Mouse (Mus musculus) MEL (cell line): ENCODE measurements at regions not wholly inside any gene's neighbourhood (a gene's known extent, or its start where the extent isn't known, plus 50 kb on each side); places are given as distances from the start of the nearest gene placed in this dataset.
A peak's percentile ranks its signal among the peaks of the same experiment; 100 is the strongest.

Source experiments
- DNase-seq: peaks from one replicate; pipeline ENCODE4 v3.0.0; 2011; ENCODE audit warnings: low read depth, low spot score
- H3K27ac ChIP-seq: 2 replicates; pipeline ENCODE4 v1.5.1; 2012; ENCODE audit warnings: low read depth, mild to moderate bottlenecking, control low read depth, low read length, moderate library complexity; ENCODE audit not compliant: control insufficient read depth
- H3K27me3 ChIP-seq, 2 experiments: fragments of 150-350 bp in 1 of 2; sonication (generic) in 1 of 2; 2 replicates each; pipeline ENCODE4 v1.6.1; 2012; ENCODE audit warnings: low read length in 2 of 2, mild to moderate bottlenecking in 2 of 2, improper control_type of control experiment in 1 of 2, moderate library complexity in 1 of 2; ENCODE audit not compliant: insufficient read depth in 2 of 2, control insufficient read depth in 1 of 2
- H3K36me3 ChIP-seq, 2 experiments: 2 replicates each; pipeline ENCODE4 v1.6.1; 2012 to 2014; ENCODE audit warnings: low read length in 2 of 2, improper control_type of control experiment in 1 of 2, inconsistent platforms in 1 of 2, mild to moderate bottlenecking in 1 of 2; ENCODE audit not compliant: insufficient read depth in 2 of 2, control insufficient read depth in 1 of 2
- H3K4me1 ChIP-seq, 2 experiments: fragments of 150-350 bp in 1 of 2; sonication (generic) in 1 of 2; 2 replicates each; pipeline ENCODE4 v1.6.1; 2012; ENCODE audit warnings: low read length in 2 of 2, improper control_type of control experiment in 1 of 2, mild to moderate bottlenecking in 1 of 2; ENCODE audit not compliant: insufficient read depth in 2 of 2, control insufficient read depth in 1 of 2
- H3K4me3 ChIP-seq, 2 experiments: fragments of 150-350 bp in 1 of 2; sonication (generic) in 1 of 2; 2 replicates each; pipeline ENCODE4 v1.5.1; 2012; ENCODE audit warnings: low read depth in 2 of 2, low read length in 2 of 2, mild to moderate bottlenecking in 2 of 2, moderate library complexity in 2 of 2, control low read depth in 1 of 2, improper control_type of control experiment in 1 of 2; ENCODE audit not compliant: control insufficient read depth in 1 of 2, insufficient read depth in 1 of 2
- H3K79me2 ChIP-seq: 2 replicates; pipeline ENCODE4 v1.6.1; 2012; ENCODE audit warnings: mild to moderate bottlenecking, low read length, moderate library complexity; ENCODE audit not compliant: control insufficient read depth, poor library complexity, insufficient read depth
- H3K9ac ChIP-seq: 2 replicates; pipeline ENCODE4 v1.6.1; 2012; ENCODE audit warnings: low read depth, mild to moderate bottlenecking, control low read depth, low read length, moderate library complexity; ENCODE audit not compliant: control insufficient read depth, poor library complexity, severe bottlenecking
- H3K9me3 ChIP-seq: fragments of 150-350 bp; sonication (generic); replicated peaks from 2 replicates; pipeline ENCODE4 v1.6.1; 2012; ENCODE audit warnings: mild to moderate bottlenecking, low read length, improper control_type of control experiment, moderate library complexity; ENCODE audit not compliant: insufficient read depth
- ELF1 ChIP-seq: IDR thresholded peaks from 2 replicates; pipeline ENCODE4 v1.6.1; 2014; ENCODE audit warnings: low read depth, mild to moderate bottlenecking, inconsistent platforms, low read length, improper control_type of control experiment, moderate library complexity
- ETS1 ChIP-seq: IDR thresholded peaks from 2 replicates; pipeline ENCODE4 v1.6.1; 2012; ENCODE audit warnings: low read depth, mild to moderate bottlenecking, inconsistent platforms, low read length, improper control_type of control experiment, moderate library complexity
- GABPA ChIP-seq: IDR thresholded peaks from 2 replicates; pipeline ENCODE4 v1.6.1; 2012; ENCODE audit warnings: low read depth, mild to moderate bottlenecking, inconsistent platforms, low read length, improper control_type of control experiment, moderate library complexity
- MAFK ChIP-seq: IDR thresholded peaks from 2 replicates; pipeline ENCODE4 v1.6.1; 2011; ENCODE audit warnings: low read depth, mild to moderate bottlenecking, low read length, improper control_type of control experiment, borderline replicate concordance
- MAX ChIP-seq: IDR thresholded peaks from 2 replicates; pipeline ENCODE4 v1.6.1; 2011; ENCODE audit warnings: low read length, improper control_type of control experiment
- MXI1 ChIP-seq: IDR thresholded peaks from 2 replicates; pipeline ENCODE4 v1.6.1; 2011; ENCODE audit warnings: mild to moderate bottlenecking, low read depth, low read length, improper control_type of control experiment
- MYC ChIP-seq: IDR thresholded peaks from 2 replicates; pipeline ENCODE4 v1.6.1; 2011; ENCODE audit warnings: low read depth, mild to moderate bottlenecking, low read length, improper control_type of control experiment, moderate library complexity
- NELFE ChIP-seq: IDR thresholded peaks from 2 replicates; pipeline ENCODE4 v1.6.1; 2011; ENCODE audit warnings: low read depth, low read length, improper control_type of control experiment
- RAD21 ChIP-seq: IDR thresholded peaks from 2 replicates; pipeline ENCODE4 v1.6.1; 2011; ENCODE audit warnings: mild to moderate bottlenecking, low read depth, low read length, improper control_type of control experiment
- RCOR1 ChIP-seq: IDR thresholded peaks from 2 replicates; pipeline ENCODE4 v1.6.1; 2012; ENCODE audit warnings: low read depth, mild to moderate bottlenecking, inconsistent platforms, low read length, improper control_type of control experiment
- UBTF ChIP-seq: IDR thresholded peaks from 2 replicates; pipeline ENCODE4 v1.6.1; 2012; ENCODE audit warnings: low read depth, mild to moderate bottlenecking, inconsistent platforms, low read length, improper control_type of control experiment, moderate library complexity, borderline replicate concordance; ENCODE audit not compliant: insufficient read depth
- USF1 ChIP-seq: IDR thresholded peaks from 2 replicates; pipeline ENCODE4 v1.6.1; 2014; ENCODE audit warnings: low read depth, mild to moderate bottlenecking, inconsistent platforms, low read length, improper control_type of control experiment, moderate library complexity
- USF2 ChIP-seq, 2 experiments: IDR thresholded peaks; 2 replicates each; pipeline ENCODE4 v1.6.1; 2011 to 2012; ENCODE audit warnings: improper control_type of control experiment in 2 of 2, low read length in 2 of 2, borderline replicate concordance in 1 of 2, inconsistent platforms in 1 of 2, low read depth in 1 of 2, mild to moderate bottlenecking in 1 of 2; ENCODE audit not compliant: insufficient read depth in 1 of 2

DNA sequence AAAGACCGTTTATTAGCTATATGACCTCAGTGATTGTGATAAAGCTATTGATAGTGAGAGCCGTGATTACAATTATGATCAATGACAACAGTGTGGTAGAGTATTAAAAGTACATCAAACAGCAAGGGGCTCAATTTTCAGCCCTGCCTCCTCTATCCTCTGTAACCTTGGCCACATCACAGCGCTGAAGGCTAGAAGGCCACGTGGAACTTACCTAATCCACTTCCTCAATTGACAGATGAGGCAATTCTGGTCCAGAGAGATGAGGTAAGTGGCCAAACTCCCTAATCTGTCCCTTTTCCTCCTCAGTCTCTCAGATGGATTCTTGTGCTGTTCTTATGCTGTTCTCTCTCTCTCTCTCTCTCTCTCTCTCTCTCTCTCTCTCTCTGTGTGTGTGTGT is 114.7 kb upstream of the Tle3 start:
- TF ChIP-seq MYC: 0 out of 2 replicates have a peak, but pooled peaks have one; percentile 44
- TF ChIP-seq MAX: peak; percentile 56
- 0 out of 2 replicates have a peak, but pooled peaks have one; percentile 16 for TF ChIP-seq USF1
- TF ChIP-seq MXI1: no peak
- no peak for TF ChIP-seq GABPA
- TF ChIP-seq ETS1: no peak
- no peak overlapping the region for H3K9ac ChIP-seq
- DNase-seq: no peak
- H3K4me1 ChIP-seq: peaks cover 2 to 13% of the 10 kb centered on the region in 2 experiments; a peak in 3 of 4 replicates
- H3K27me3 ChIP-seq: no peaks in the 10 kb centered on the region
- peaks cover 0 to 3% of the 10 kb centered on the region in 2 experiments; a peak in 2 of 4 replicates for H3K36me3 ChIP-seq
- no peak overlapping the region for H3K4me3 ChIP-seq
- H3K79me2 ChIP-seq: no peaks in the 10 kb centered on the region
- H3K9me3 ChIP-seq: no peaks in the 10 kb centered on the region
- H3K27ac ChIP-seq: no peak overlapping the region

DNA sequence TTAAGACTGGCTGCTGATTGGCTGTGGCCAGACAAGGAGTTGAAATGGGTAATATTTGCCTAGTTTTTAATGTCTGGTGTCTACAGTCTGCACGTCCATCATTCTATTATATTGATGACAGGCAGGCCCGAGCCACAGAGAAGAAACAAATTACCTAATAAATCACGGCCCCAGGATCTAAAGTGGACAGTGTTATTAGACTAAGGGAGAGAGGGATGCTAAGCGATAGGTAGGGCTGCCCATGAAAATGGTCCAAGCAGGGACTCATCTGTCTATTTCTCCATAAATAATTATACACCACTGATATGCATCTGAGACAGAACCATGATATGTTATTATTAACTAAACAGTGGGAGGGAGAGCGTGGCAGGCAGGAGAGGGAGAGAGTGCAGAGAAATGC is 114.1 kb upstream of the Tle3 start:
- H3K27me3 ChIP-seq: no peaks in the 10 kb centered on the region
- H3K9ac ChIP-seq: no peak overlapping the region
- no peak overlapping the region for H3K27ac ChIP-seq
- H3K79me2 ChIP-seq: no peaks in the 10 kb centered on the region
- TF ChIP-seq ELF1 (no peak), RCOR1 (no peak), UBTF (no peak), NELFE (no peak), RAD21 (no peak), MAFK (no peak)
- TF ChIP-seq, all 39 proteins: peak for 0
- Histone ChIP-seq H3K4me1 (peaks cover 2 to 13% of the 10 kb centered on the region in 2 experiments; a peak in 3 of 4 replicates), H3K4me3 (no peak overlapping the region), H3K36me3 (peaks cover 0 to 2% of the 10 kb centered on the region in 2 experiments; a peak in 1 of 4 replicates), H3K9me3 (no peaks in the 10 kb centered on the region)
- no peak for DNase-seq

DNA sequence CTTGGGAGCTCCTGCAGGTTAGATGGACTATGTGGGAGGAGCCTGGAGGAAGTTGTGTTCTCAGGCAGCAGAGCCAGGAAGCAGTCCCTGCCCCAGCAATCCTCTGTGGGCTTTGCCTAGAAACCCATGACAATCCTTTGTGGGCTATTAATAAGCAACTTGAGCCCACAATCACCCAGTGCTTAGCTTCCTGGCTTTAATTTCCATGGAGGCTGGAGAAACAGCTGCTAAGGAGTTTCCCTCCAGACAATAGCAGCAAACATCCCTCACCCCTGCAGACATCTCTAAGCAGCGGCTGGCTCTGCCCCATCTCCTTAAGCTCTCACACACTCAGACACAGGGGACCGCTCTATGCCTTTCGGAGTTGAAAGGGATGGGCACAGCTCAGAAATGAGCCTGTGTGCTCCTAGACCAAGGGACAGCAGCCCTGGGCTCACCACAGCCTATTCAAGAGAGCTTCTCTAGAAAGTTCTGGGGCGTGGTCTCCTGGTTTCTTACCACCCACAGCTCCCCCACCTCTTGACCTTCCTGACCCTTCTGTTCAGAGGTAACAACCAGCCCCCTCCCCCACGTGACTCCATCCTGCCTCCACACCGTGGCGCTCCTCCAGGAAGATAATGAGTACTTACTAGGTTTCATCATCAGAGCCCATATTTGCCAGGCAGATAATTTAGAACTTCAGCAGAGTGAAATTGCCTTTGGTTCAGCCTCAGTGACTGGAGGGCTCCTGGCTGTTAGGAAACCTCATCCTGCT is 112.6 kb upstream of the Tle3 start:
- peaks cover 2 to 13% of the 10 kb centered on the region in 2 experiments; a peak in 3 of 4 replicates for H3K4me1 ChIP-seq
- 0 out of 4 replicates have a peak, but pooled peaks of 1 of the 2 experiments have one; percentile 25 for TF ChIP-seq USF2 (IDR thresholded peaks at IDR 0.05; ENCODE audit: borderline replicate concordance in 1 of 2, insufficient read depth in 1 of 2, low read depth in 1 of 2, low read length in 2 of 2)
- TF ChIP-seq USF1: peak; percentile 83
- TF ChIP-seq RCOR1: no peak
- TF ChIP-seq NELFE: no peak
- no peaks in the 10 kb centered on the region for H3K79me2 ChIP-seq
- peaks cover 0 to 2% of the 10 kb centered on the region in 2 experiments; a peak in 1 of 4 replicates for H3K36me3 ChIP-seq
- no peak overlapping the region for H3K4me3 ChIP-seq
- DNase-seq: no peak
- H3K27me3 ChIP-seq: no peaks in the 10 kb centered on the region
- no peak overlapping the region for H3K9ac ChIP-seq
- no peaks in the 10 kb centered on the region for H3K9me3 ChIP-seq
- no peak overlapping the region for H3K27ac ChIP-seq
